Mouse (Mus musculus) kidney, adult 2 months (tissue): Measurements from ENCODE around the gene Gngt2.

Source experiments
- CTCF ChIP-seq: fragments of 200-500 bp; conservative IDR thresholded peaks from 2 replicates; pipeline ENCODE4 v1.5.1; 2011; ENCODE audit warnings: low read depth, mild to moderate bottlenecking, control low read depth, low read length, moderate library complexity, mixed read lengths; ENCODE audit not compliant: insufficient read depth, insufficient read length
- POLR2A ChIP-seq: fragments of 200-500 bp; IDR thresholded peaks from one replicate; pipeline ENCODE4 v1.6.1; 2011; ENCODE audit warnings: low read depth, low read length, control low read depth

- TF ChIP-seq CTCF (no peak), POLR2A (no peak)
Measured at GRCm38 (mm10) chr11:95836433-95836832, 583 bp upstream of the Gngt2 start.
